Mouse (Mus musculus): ENCODE measurements around the gene Creb5.

GRCm38 (mm10) chr6:53713152-53713551, 426.1 kb downstream of the Creb5 start:
- TF ChIP-seq CTCF (IDR thresholded peaks at IDR 0.05; ENCODE audit: low read depth, low read length) (no peak), POLR2A (IDR thresholded peaks at IDR 0.05; ENCODE audit: insufficient read depth, low read length) (no peak), EP300 (IDR thresholded peaks at IDR 0.05; ENCODE audit: insufficient read depth, low read depth, low read length) (no peak)

Data from ES-Bruce4 (cell line).